Mouse (Mus musculus) megakaryocyte, embryonic 14.5 days (primary cell): ENCODE measurements around the gene Zfp574.

ENCODE experiments used
- FLI1 ChIP-seq: IDR thresholded peaks from 2 replicates; pipeline ENCODE4 v1.6.1; 2012; ENCODE audit warnings: low read length, inconsistent platforms, mixed read lengths
- GATA1 ChIP-seq: IDR thresholded peaks from 3 replicates; pipeline ENCODE4 v1.6.1; 2012; ENCODE audit warnings: mixed read lengths, low read length, inconsistent platforms, borderline replicate concordance

DNA sequence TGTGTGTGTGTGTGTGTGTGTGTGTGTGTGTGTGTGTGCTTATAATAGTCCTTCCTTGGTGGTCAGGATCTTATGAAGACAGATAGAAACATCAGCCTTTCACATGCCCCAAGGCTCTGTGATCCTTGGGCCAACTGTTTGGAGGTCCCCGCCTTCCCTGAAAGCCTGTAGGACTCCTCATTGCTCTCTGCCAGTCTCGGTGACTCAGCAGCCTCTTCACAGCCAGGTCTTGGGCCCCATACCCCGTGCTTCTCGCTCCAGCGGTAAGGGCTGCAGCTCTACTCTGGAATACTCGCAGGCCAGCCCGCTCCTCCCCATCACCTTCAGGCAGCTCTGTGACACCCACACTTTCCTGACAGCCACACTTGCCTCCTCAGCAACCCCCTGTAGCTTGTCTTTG is 45.9 kb upstream of the Zfp574 start:
- TF ChIP-seq GATA1 (no peak), FLI1 (no peak)
